Mouse (Mus musculus) megakaryocyte, embryonic 14.5 days (primary cell): ENCODE measurements around the gene Foxo4.

Experiments used
- FLI1 ChIP-seq: IDR thresholded peaks from 2 replicates; pipeline ENCODE4 v1.6.1; 2012; ENCODE audit warnings: low read length, inconsistent platforms, mixed read lengths
- GATA1 ChIP-seq: IDR thresholded peaks from 3 replicates; pipeline ENCODE4 v1.6.1; 2012; ENCODE audit warnings: mixed read lengths, low read length, inconsistent platforms, borderline replicate concordance

- TF ChIP-seq GATA1 (no peak), FLI1 (no peak)
These were observed 34.1 kb downstream of the Foxo4 start for GRCm38 (mm10) chrX:101288432-101288831.
